9 mouse cellular contexts compared by ENCODE assay signal in genomic region chr17:30892730-30893129, GRCm38 (mm10). TPM values are rescaled to one million over a fixed set of nuclear protein-coding genes. Genes with fewer than 3 reads are reported as not detected.
A peak's percentile ranks its signal among the peaks of the same experiment; 100 is the strongest.
DNase-seq lines count a peak whose midpoint lies in the region; ATAC-seq and TF ChIP-seq lines count a peak whose summit lies in the region.
"Had no signal": no experiment of that assay in that cellular context is flagged by ENCODE, and none has a peak within 500 bp of the region (broad histone marks: within the 10 kb centered on the region; RNA-seq: fewer than 3 reads in every experiment).

No protein-coding gene starts in this region.

- TF ChIP-seq CTCF in hindbrain, postnatal 0 days (IDR thresholded peaks at IDR 0.05; ENCODE audit: low read depth), result peak; percentile 54

- H3K4me2 ChIP-seq in hindbrain, postnatal 0 days (ENCODE audit: low read depth, low read length), result no peak overlapping the region
- H3K4me2 ChIP-seq in hindbrain, embryonic 16.5 days (ENCODE audit: low read length), result no peak overlapping the region
- H3K4me2 ChIP-seq: heart, embryonic 12.5 days had no signal

- H3K4me1 ChIP-seq in hindbrain, postnatal 0 days (ENCODE audit: insufficient read depth, low read length), result no peaks in the 10 kb centered on the region
- no peaks in the 10 kb centered on the region for H3K4me1 ChIP-seq in hindbrain, embryonic 16.5 days (ENCODE audit: control insufficient read depth, insufficient read depth, low read depth, low read length)
- H3K4me1 ChIP-seq: heart, embryonic 12.5 days had no signal

- no peaks in the 10 kb centered on the region for H3K27me3 ChIP-seq in hindbrain, postnatal 0 days (ENCODE audit: insufficient read depth, low read length)
- no peaks in the 10 kb centered on the region for H3K27me3 ChIP-seq in hindbrain, embryonic 16.5 days (replicated peaks; ENCODE audit: control insufficient read depth, insufficient read depth, low read length)

- no peak overlapping the region for H3K9ac ChIP-seq in hindbrain, postnatal 0 days (replicated peaks; ENCODE audit: low read length)
- no peak overlapping the region for H3K9ac ChIP-seq in hindbrain, embryonic 16.5 days (ENCODE audit: low read depth, low read length)
- H3K9ac ChIP-seq: heart, embryonic 12.5 days had no signal

- WGBS in hindbrain, postnatal 0 days, result 55% methylated on average over 2 of the region's 2 CpGs
- WGBS in hindbrain, embryonic 16.5 days, result 49% methylated on average over 2 of the region's 2 CpGs

- no peak overlapping the region for H3K4me3 ChIP-seq in hindbrain, postnatal 0 days (ENCODE audit: low read length)
- H3K4me3 ChIP-seq in hindbrain, embryonic 16.5 days (ENCODE audit: low read length), result no peak overlapping the region
- H3K4me3 ChIP-seq: heart, embryonic 12.5 days had no signal

- no peak for ATAC-seq in hindbrain, postnatal 0 days
- ATAC-seq in hindbrain, embryonic 16.5 days, result no peak

- no peak overlapping the region for H3K27ac ChIP-seq in hindbrain, postnatal 0 days
- no peak overlapping the region for H3K27ac ChIP-seq in hindbrain, embryonic 16.5 days (ENCODE audit: low read depth, low read length)

- no peaks in the 10 kb centered on the region for H3K9me3 ChIP-seq in hindbrain, postnatal 0 days (ENCODE audit: low read length)
- H3K9me3 ChIP-seq in hindbrain, embryonic 16.5 days (ENCODE audit: control insufficient read depth, low read length), result no peaks in the 10 kb centered on the region
- H3K9me3 ChIP-seq: heart, embryonic 12.5 days had no signal

- DNase-seq in hindbrain, postnatal 0 days (ENCODE audit: low spot score), result peak; percentile 55
- DNase-seq in 3T3-L1 (ENCODE audit: low read depth, low spot score) (peak; percentile 21), MEL-GATA-1-ER (ENCODE audit: extremely low read depth, low read depth) (peak; percentile 25)
- peak; percentile 51 for DNase-seq in lung, postnatal 36 days
- no peak for DNase-seq in B cell, adult 2 months
- no peak for DNase-seq in left cerebral cortex, adult 11 months (ENCODE audit: low spot score)
- DNase-seq in gastrocnemius, adult 18-20 months (ENCODE audit: low spot score), result no peak

- no peaks in the 10 kb centered on the region for H3K36me3 ChIP-seq in hindbrain, postnatal 0 days (ENCODE audit: insufficient read depth, low read length)
- H3K36me3 ChIP-seq in hindbrain, embryonic 16.5 days (ENCODE audit: control insufficient read depth, insufficient read depth, low read length), result no peaks in the 10 kb centered on the region
- H3K36me3 ChIP-seq: heart, embryonic 12.5 days had no signal

RNA-seq across cellular contexts. Expression of gene Glp1r, which starts 8.9 kb away (rescaled TPM):
- 2.4 and 2.8 TPM in 2 replicates for total RNA-seq in hindbrain, postnatal 0 days (2014; rRNA removed)
- 0.69 and 0.83 TPM in 2 replicates for polyA plus RNA-seq in hindbrain, postnatal 0 days (2015; fragmentation: Nextera tagmentation; extraction: Ambion mirVana)
- 0.89 and 1.0 TPM in 2 replicates for polyA plus RNA-seq in hindbrain, embryonic 16.5 days (2015; fragmentation: Nextera tagmentation; extraction: Ambion mirVana)
- not detected for total RNA-seq in gastrocnemius, adult 18-20 months (2021)

Comparison
In these comparisons a context has a peak if more than half of its experiments do, and no peak if none do; other contexts are left out.
1. DNase-seq: peak in hindbrain, postnatal 0 days (single experiment), 3T3-L1 (single experiment), MEL-GATA-1-ER (single experiment) and lung, postnatal 36 days (single experiment); none in B cell, adult 2 months (0 of 2), left cerebral cortex, adult 11 months (single experiment) and gastrocnemius, adult 18-20 months (single experiment).